Mouse (Mus musculus): Measurements from ENCODE around the gene Gpnmb. TPM values are rescaled to one million over a fixed set of nuclear protein-coding genes. Genes with fewer than 3 reads are reported as not detected.
A peak's percentile ranks its signal among the peaks of the same experiment; 100 is the strongest.

Gpnmb gene
- polyA plus RNA-seq (2012; rRNA removed) = 2.2 and 2.8 TPM in 2 replicates

DNA sequence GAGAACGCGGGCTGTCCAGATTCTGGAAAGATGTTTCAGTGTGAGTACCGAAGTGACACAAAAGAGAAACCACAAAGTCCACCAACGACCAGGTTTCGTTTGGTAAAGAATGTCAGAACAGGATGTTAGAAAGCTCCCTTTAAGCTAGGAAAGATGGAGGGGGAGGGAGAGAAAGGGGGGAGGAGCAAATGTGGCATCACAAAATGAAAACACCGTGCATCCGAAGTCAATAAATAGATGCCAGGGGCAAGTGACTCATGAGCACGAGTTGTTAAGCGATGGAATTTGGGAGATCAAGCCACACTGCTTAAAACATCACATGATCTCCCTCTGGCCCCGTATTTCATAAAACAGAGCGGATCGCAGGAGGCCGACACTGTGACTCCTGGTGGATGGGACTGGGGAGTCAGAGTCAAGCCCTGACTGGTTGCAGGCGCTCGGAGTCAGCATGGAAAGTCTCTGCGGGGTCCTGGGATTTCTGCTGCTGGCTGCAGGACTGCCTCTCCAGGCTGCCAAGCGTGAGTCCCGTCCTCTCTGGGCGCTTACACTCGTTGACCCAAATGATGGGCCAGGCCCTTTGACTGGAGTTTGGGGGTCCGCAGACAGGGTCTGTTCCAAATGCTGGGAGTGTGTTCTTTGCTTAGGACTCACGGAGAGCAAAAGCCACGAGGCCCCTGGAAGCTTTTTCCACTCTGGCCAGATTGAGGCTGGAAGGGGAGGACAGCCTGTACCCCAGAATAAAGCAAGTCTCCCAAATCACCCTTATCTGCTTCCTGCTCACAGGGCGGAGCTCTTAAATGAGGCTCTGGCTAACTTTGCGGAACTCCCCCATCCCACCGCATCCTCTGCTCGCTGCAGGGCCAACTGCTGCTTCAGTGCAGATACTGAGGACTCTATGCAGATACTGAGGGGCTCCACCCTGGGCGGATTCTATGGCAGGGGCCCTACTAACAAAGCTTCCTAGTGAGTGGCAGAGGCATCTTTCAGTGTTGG lies at the start of gene Gpnmb:
Gene Gpnmb (plus strand): TSS at position 272 of the 993 bp plus-strand sequence.
- TF ChIP-seq POLR2A (IDR thresholded peaks at IDR 0.05; ENCODE audit: borderline replicate concordance, insufficient read depth, low read length) (no peak), CTCF (IDR thresholded peaks at IDR 0.05; ENCODE audit: borderline replicate concordance, insufficient read depth, low read depth, low read length) (no peak)
- DNase-seq = no peak
- no peaks in the 10 kb centered on the region; the same call in 1 of the 2 replicates for H3K27me3 ChIP-seq (ENCODE audit: control insufficient read depth, insufficient read depth, low read length)
- WGBS = 44% methylated on average over 28 of the region's 28 CpGs
- no peaks in the 10 kb centered on the region for H3K4me1 ChIP-seq (ENCODE audit: control insufficient read depth, insufficient read depth, low read length)
- no peak within 1 kb of the TSS for H3K27ac ChIP-seq (ENCODE audit: insufficient read depth, low read length)
- H3K4me3 ChIP-seq (replicated peaks; ENCODE audit: insufficient read depth, low read depth, low read length) = no peak within 1 kb of the TSS

DNA sequence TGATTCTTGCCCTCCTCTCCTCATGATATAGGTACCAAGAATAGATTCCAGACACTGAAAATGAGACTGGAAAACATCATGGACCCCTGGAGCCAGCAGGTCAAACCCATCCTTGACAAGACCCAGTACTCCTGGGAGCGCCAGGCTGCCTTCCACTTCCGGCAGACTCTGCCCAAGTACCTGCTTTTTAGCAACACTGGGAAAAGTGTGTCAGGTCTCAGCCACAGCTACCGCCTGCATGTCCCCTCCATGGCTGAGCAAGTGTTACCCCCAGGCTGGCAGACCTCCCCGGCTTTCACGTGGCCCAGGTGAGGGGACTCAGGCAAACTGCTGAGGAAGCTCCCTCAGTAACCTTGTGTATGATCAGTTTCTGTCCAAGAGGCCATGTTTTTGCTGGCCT lies 46.4 kb upstream of the Gpnmb start:
- Histone ChIP-seq H3K27ac (ENCODE audit: insufficient read depth, low read length) (no peak overlapping the region), H3K4me3 (replicated peaks; ENCODE audit: insufficient read depth, low read depth, low read length) (no peak overlapping the region), H3K4me1 (ENCODE audit: control insufficient read depth, insufficient read depth, low read length) (no peaks in the 10 kb centered on the region), H3K27me3 (ENCODE audit: control insufficient read depth, insufficient read depth, low read length) (no peaks in the 10 kb centered on the region; the same call in 1 of the 2 replicates)
- 94% methylated on average over 5 of the region's 5 CpGs for WGBS
- no peak for DNase-seq
- TF ChIP-seq CTCF (IDR thresholded peaks at IDR 0.05; ENCODE audit: borderline replicate concordance, insufficient read depth, low read depth, low read length) = no peak
- TF ChIP-seq POLR2A (IDR thresholded peaks at IDR 0.05; ENCODE audit: borderline replicate concordance, insufficient read depth, low read length) = no peak

DNA sequence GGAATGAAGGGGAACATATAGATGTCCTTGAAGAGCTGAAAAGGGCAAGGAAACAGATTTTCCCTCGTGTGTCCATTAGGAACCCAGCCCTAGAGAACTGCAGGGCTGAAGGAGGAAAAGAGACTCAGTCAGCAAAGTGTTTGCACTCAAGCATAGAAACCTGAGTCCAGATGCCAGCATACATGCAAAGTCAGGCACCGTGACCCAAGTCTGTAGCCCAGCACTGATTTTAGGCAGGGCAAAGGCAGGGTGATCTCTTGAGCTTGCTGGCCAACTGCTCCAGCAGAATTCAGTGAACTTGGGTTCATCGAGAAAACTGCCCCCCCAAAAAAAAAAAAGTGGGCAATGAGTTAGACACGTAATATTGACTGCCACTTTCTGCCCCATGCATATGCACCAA lies 44.4 kb upstream of the Gpnmb start:
- 67% methylated on average over 4 of the region's 4 CpGs for WGBS
- TF ChIP-seq POLR2A (IDR thresholded peaks at IDR 0.05; ENCODE audit: borderline replicate concordance, insufficient read depth, low read length) (no peak), CTCF (IDR thresholded peaks at IDR 0.05; ENCODE audit: borderline replicate concordance, insufficient read depth, low read depth, low read length) (no peak)
- H3K4me1 ChIP-seq (ENCODE audit: control insufficient read depth, insufficient read depth, low read length) = no peaks in the 10 kb centered on the region
- H3K27ac ChIP-seq (ENCODE audit: insufficient read depth, low read length) = no peak overlapping the region
- no peaks in the 10 kb centered on the region; the same call in 1 of the 2 replicates for H3K27me3 ChIP-seq (ENCODE audit: control insufficient read depth, insufficient read depth, low read length)
- no peak overlapping the region for H3K4me3 ChIP-seq (replicated peaks; ENCODE audit: insufficient read depth, low read depth, low read length)
- no peak for DNase-seq

DNA sequence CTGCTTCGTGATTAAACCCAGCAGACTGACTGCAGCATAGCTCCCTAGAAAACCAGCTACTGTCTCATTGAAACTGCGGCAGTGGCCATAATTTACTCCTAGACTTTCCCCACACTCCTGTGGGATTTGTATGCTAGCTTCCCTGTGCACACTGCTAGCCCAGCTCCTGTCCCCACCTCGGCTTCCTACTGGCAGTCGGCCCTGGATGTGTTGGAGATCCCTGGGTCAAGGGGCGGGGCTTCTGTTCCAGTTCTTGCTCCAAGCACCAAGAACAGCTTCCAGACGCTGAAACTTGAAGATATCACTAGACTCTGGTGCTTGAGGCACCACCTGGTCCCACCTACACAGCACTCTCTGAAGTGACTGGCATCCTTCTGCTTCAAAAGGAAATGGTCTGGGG lies 38.2 kb upstream of the Gpnmb start:
- H3K27me3 ChIP-seq (ENCODE audit: control insufficient read depth, insufficient read depth, low read length) = no peaks in the 10 kb centered on the region
- DNase-seq = no peak
- H3K27ac ChIP-seq (ENCODE audit: insufficient read depth, low read length) = no peak overlapping the region
- WGBS = 66% methylated on average over 6 of the region's 6 CpGs
- H3K4me3 ChIP-seq (replicated peaks; ENCODE audit: insufficient read depth, low read depth, low read length) = no peak overlapping the region
- no peaks in the 10 kb centered on the region for H3K4me1 ChIP-seq (ENCODE audit: control insufficient read depth, insufficient read depth, low read length)
- TF ChIP-seq CTCF (IDR thresholded peaks at IDR 0.05; ENCODE audit: borderline replicate concordance, insufficient read depth, low read depth, low read length) (no peak), POLR2A (IDR thresholded peaks at IDR 0.05; ENCODE audit: borderline replicate concordance, insufficient read depth, low read length) (no peak)

DNA sequence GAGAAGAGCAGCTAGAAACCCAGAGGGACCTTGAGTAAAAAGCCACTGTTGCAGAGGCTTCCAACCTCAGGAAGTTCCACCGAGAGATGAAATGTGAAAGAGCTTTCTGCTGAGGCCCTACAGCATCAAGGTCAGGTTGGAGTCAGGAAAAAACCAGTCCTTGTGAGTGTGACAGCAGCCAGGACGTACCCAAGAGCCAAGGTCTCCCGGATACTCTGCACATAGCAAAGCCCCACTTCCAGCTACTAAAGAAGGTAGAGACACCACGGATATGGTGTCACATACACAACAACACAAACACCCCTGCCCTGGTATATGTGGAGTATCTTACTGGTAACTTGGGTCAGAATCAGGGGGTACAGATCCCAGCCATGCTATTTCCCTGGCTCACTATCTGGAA lies 37.5 kb upstream of the Gpnmb start:
- no peaks in the 10 kb centered on the region for H3K4me1 ChIP-seq (ENCODE audit: control insufficient read depth, insufficient read depth, low read length)
- DNase-seq = no peak
- no peaks in the 10 kb centered on the region for H3K27me3 ChIP-seq (ENCODE audit: control insufficient read depth, insufficient read depth, low read length)
- no peak overlapping the region for H3K27ac ChIP-seq (ENCODE audit: insufficient read depth, low read length)
- 91% methylated on average over 4 of the region's 4 CpGs for WGBS
- no peak overlapping the region for H3K4me3 ChIP-seq (replicated peaks; ENCODE audit: insufficient read depth, low read depth, low read length)
- TF ChIP-seq CTCF (IDR thresholded peaks at IDR 0.05; ENCODE audit: borderline replicate concordance, insufficient read depth, low read depth, low read length) (no peak), POLR2A (IDR thresholded peaks at IDR 0.05; ENCODE audit: borderline replicate concordance, insufficient read depth, low read length) (no peak)

DNA sequence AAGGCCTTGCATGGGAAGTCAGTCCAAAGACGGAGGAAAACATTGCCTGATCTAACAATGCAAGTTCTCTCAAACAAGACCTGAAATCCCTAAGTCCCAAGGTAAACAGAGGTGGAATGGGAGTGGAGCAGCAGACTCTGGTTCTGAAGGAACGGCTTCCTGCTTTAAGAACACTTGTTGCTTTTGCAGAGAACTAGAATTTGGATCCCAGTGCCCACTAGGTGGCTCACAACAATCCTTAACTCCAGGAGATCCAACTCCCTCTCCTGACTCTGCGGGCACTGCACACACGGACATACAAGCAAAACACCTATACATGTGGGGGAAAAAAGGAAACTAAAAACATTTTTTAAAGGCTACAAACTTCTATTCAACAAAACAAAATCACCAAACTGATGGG lies 33.0 kb upstream of the Gpnmb start:
- Histone ChIP-seq H3K4me3 (replicated peaks; ENCODE audit: insufficient read depth, low read depth, low read length) (no peak overlapping the region), H3K27me3 (ENCODE audit: control insufficient read depth, insufficient read depth, low read length) (no peaks in the 10 kb centered on the region), H3K4me1 (ENCODE audit: control insufficient read depth, insufficient read depth, low read length) (no peaks in the 10 kb centered on the region), H3K27ac (ENCODE audit: insufficient read depth, low read length) (no peak overlapping the region)
- WGBS = 50% methylated on average over 4 of the region's 4 CpGs
- DNase-seq = no peak
- TF ChIP-seq POLR2A (IDR thresholded peaks at IDR 0.05; ENCODE audit: borderline replicate concordance, insufficient read depth, low read length) = no peak
- TF ChIP-seq CTCF (IDR thresholded peaks at IDR 0.05; ENCODE audit: borderline replicate concordance, insufficient read depth, low read depth, low read length) = peak; percentile 9; the same call in 1 of the 2 replicates

DNA sequence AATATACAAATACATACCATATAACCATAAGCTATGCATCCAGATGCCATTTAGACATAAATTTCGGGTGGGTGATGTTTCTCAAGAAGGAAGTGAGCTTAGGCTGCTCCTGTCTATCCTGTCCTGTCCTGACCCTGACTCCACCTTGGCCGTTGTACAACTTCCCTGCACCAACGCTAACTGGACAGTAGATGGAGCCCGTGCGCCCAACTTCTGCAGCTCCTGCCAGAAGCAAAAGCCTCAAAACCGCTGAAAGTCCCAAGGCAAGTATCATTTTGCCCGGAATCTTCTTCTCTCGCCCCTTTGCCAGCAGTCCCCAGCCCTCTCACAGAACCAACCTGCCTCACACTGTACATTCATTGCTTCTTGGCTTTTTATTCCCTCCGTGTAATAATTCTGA lies 28.4 kb upstream of the Gpnmb start:
- under 1% methylated on average over 9 of the region's 9 CpGs for WGBS
- Histone ChIP-seq H3K27me3 (ENCODE audit: control insufficient read depth, insufficient read depth, low read length) (no peaks in the 10 kb centered on the region; the same call in 1 of the 2 replicates), H3K4me1 (ENCODE audit: control insufficient read depth, insufficient read depth, low read length) (no peaks in the 10 kb centered on the region), H3K27ac (ENCODE audit: insufficient read depth, low read length) (no peak overlapping the region), H3K4me3 (replicated peaks; ENCODE audit: insufficient read depth, low read depth, low read length) (no peak overlapping the region)
- peak; percentile 82 for TF ChIP-seq CTCF (IDR thresholded peaks at IDR 0.05; ENCODE audit: borderline replicate concordance, insufficient read depth, low read depth, low read length)
- no peak for TF ChIP-seq POLR2A (IDR thresholded peaks at IDR 0.05; ENCODE audit: borderline replicate concordance, insufficient read depth, low read length)
- peak; percentile 50 to 56 for DNase-seq

All from cerebellum, adult 2 months (tissue).